Comparison of ENCODE assay signal across 20 mouse cellular contexts in genomic region chr10:116894540-116894939, GRCm38 (mm10). TPM values are rescaled to one million over a fixed set of nuclear protein-coding genes. Genes with fewer than 3 reads are reported as not detected.
"Had no signal": no experiment of that assay in that cellular context is flagged by ENCODE, and none has a peak within 500 bp of the region (broad histone marks: within the 10 kb centered on the region; RNA-seq: fewer than 3 reads in every experiment).

No protein-coding gene starts in this region.

- H3K27ac ChIP-seq: liver, embryonic 15.5 days; lung, embryonic 15.5 days; macrophage; midbrain, embryonic 10.5 days; midbrain, embryonic 12.5 days; neural tube, embryonic 12.5 days; stomach, embryonic 15.5 days; stomach, postnatal 0 days had no signal

- ATAC-seq: liver, postnatal 0 days; lung, postnatal 0 days; midbrain, embryonic 16.5 days had no signal

- H3K9me3 ChIP-seq: liver, embryonic 15.5 days; lung, embryonic 15.5 days; midbrain, embryonic 10.5 days; midbrain, embryonic 12.5 days; neural tube, embryonic 12.5 days; stomach, embryonic 15.5 days had no signal

- H3K9ac ChIP-seq: liver, embryonic 15.5 days; liver, postnatal 0 days; lung, embryonic 15.5 days; midbrain, embryonic 12.5 days; neural tube, embryonic 12.5 days; stomach, embryonic 15.5 days had no signal

- H3K4me2 ChIP-seq: liver, embryonic 15.5 days; lung, embryonic 15.5 days; midbrain, embryonic 12.5 days; neural tube, embryonic 12.5 days; stomach, embryonic 15.5 days had no signal

- H3K36me3 ChIP-seq: liver, embryonic 15.5 days; lung, embryonic 15.5 days; midbrain, embryonic 10.5 days; midbrain, embryonic 12.5 days; neural tube, embryonic 12.5 days; stomach, embryonic 15.5 days had no signal

- DNase-seq: liver, postnatal 0 days; lung, adult 2 months; right cerebral cortex, postnatal 14 days; spleen, adult 18-20 months; thymus, adult 2 months; thymus, postnatal 25 days; thymus, postnatal 4 days had no signal

- H3K27me3 ChIP-seq: liver, embryonic 15.5 days; lung, embryonic 15.5 days; midbrain, embryonic 12.5 days; neural tube, embryonic 12.5 days; stomach, embryonic 15.5 days had no signal

- H3K4me3 ChIP-seq: liver, embryonic 15.5 days; lung, embryonic 15.5 days; midbrain, embryonic 10.5 days; midbrain, embryonic 12.5 days; myocyte; neural tube, embryonic 12.5 days; stomach, embryonic 15.5 days had no signal

- H3K4me1 ChIP-seq: liver, embryonic 15.5 days; lung, embryonic 15.5 days; midbrain, embryonic 10.5 days; midbrain, embryonic 12.5 days; neural tube, embryonic 12.5 days; stomach, embryonic 15.5 days had no signal

RNA-seq across cellular contexts. Expression of gene Myrfl, which starts 2.2 kb away (rescaled TPM):
- total RNA-seq: megakaryocyte-erythroid progenitor cell, adult 5-6 weeks had no signal
- polyA plus RNA-seq: liver, embryonic 15.5 days; liver, postnatal 0 days; lung, adult 2 months; lung, postnatal 0 days; macrophage; urinary bladder, adult 2 months had no signal
